Mouse (Mus musculus): ENCODE measurements around the gene Tmem184a. TPM values are rescaled to one million over a fixed set of nuclear protein-coding genes. Genes with fewer than 3 reads are reported as not detected.
A peak's percentile ranks its signal among the peaks of the same experiment; 100 is the strongest.

Gene Tmem184a
- under 1 TPM; 0.08 to 0.54 TPM for total RNA-seq (2021)

DNA sequence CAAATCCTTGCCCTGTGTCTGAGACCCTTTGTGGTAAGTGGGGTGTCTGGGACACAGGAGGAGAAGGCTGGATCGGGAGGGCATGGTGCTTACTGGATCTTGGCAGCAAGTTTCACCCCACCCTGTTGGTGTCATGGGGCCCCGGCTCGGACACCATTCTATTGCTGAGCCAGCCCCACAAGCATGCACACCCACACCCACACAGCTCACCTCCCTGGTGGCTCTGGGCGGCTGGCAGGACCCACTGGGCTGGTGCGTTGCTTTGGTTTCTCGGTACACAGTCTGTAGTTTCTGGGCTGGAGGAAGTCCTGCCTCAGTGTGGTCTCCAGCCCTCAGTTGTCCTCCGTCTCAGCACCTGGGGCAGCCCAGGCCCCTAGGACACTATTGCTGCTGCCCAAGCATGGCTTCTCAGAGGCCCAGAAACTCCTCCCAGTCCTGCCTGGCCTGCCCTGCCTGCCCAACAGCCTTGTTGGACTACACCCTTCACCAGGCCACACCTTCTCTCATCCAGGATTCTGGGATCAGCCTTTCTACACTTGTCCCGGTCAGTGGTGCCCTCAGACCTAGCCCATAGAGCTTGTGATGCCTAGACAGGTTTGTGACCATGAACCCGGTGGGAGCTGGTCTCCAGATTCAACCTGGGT is at the start of gene Tmem184a:
Gene Tmem184a, minus strand, starts transcription at position 380 of the 644 bp plus-strand sequence.
- DNase-seq, result no peak
- intact Hi-C loops (cut with DNase I), result no loop called here

DNA sequence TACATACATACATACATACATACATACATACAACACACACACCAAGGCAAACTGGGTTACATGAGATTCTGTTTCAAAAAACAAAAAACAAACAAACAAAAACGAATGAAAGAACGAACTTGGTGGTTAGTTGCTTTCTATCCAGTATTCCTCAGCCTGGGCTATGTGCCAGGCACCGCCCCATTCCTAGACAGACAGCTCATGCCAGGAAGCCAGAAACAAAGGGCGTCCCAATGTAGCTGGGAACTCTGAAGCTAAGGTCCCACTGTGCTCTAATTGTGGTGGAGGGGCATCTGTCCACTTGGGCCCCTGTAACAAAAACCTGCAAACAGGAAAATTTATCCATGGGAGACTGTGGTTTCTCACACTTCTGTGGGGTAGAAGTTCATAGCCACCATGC is 43.0 kb upstream of the Tmem184a start:
- intact Hi-C loops (cut with DNase I), result no loop called here
- DNase-seq, result peak; percentile 80

DNA sequence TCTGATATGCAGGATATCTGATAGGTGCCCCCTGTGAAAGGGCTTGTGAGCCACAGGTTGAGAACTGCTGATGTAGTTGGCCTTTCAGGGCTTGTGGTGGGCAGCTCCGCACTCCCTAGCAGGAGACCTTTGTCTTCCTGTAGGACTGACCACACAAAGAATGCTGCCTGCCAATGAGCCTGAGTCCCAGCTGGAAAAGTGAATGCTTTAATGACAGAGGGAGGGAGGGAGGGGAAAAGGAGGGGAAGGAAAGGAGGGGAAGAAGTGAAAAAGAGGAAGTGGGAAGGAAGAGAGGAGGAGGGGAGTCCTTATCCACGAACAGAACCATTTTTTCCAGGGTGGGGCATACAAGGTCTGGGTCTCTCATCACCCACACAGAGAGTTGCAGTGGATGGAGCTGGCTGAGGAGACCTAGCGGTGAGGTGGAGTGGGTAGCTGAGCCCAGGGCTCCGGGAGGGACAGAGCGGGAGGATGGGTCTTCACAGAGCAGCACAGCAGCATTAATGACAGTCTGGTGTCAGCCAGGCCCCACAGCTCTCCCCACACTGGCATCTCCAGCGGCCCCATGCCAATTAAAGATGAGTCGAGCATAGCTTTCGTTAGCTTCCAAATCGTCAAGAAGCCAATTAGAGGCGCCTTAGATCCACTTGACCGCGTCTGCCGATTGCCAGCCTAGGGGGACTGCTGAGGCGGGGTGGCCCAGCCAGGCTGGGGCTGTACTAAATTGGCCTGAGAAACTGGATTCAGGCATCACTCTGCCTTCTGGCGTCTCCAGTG is 40.8 kb upstream of the Tmem184a start:
- intact Hi-C loops (cut with DNase I), result no loop called here

GRCm38 (mm10) chr5:139849626-139850320 is 30.1 kb upstream of the Tmem184a start:
- intact Hi-C loops (cut with DNase I), result no loop called here
- peak; percentile 34 for DNase-seq

More for the DNA sequence above, 40.8 kb upstream of the Tmem184a start:
- DNase-seq, result peak; percentile 81

DNA sequence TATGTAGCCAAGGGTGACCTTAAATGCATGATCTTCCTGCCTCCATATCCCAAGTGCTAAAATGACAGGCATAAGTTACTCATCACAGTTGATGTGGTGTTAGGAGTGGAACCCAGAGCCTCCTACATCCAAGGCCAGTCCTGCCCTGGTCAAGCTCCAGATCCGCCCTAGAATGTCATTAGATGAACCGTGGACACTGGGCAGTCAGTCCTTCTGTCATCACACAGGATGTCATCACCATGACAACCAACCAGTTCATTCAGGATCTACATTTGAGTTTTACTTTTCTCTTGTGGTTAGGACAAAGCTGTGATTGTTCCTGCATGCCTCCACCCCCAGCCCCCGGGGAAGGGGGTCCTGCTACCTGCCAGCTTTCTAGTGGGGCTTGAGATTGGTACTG is 19.4 kb upstream of the Tmem184a start:
- DNase-seq, result no peak
- intact Hi-C loops (cut with DNase I), result loop anchor here (5.0 to 10.0 kb wide), 3 partner anchors 453 to 576 kb away; partner anchors contain the start of genes Eif3b and Mrm2

GRCm38 (mm10) chr5:139838476-139838892 is 18.8 kb upstream of the Tmem184a start:
- DNase-seq, result peak; percentile 66
- intact Hi-C loops (cut with DNase I), result loop anchor here (5.0 to 10.0 kb wide), 3 partner anchors 454 to 576 kb away; partner anchors contain the start of genes Eif3b and Mrm2

GRCm38 (mm10) chr5:139835706-139836105 is 16.0 kb upstream of the Tmem184a start:
- DNase-seq, result no peak
- intact Hi-C loops (cut with DNase I), result loop anchor here (5.0 to 10.0 kb wide), 3 partner anchors 457 to 579 kb away; partner anchors contain the start of genes Eif3b and Mrm2

- intact Hi-C loops (cut with DNase I), result loop anchor here (10.0 kb wide), 2 partner anchors 503 to 583 kb away; partner anchors contain the start of genes Eif3b and Mrm2
- DNase-seq, result no peak
Measured at GRCm38 (mm10) chr5:139832125-139832524, 12.4 kb upstream of the Tmem184a start.

DNA sequence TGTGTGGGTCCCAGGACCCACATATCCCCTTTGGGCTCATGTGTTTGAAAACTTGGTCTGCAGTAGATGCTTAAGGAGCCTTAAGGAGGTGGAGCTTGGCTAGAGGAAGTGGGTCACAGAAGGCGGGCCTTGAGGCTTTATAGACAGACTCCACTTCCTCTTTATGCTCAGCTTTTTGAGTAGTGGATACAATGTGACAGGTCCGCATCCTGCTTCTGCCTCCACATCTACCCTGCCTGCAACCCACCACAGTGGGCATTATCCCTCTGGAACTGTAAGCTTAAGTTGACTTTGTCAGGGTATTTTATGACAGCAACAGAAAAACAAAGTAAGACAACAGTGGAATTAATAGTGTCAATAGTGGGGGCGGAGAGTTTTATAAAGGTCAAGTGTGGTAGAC is 11.0 kb upstream of the Tmem184a start:
- intact Hi-C loops (cut with DNase I), result loop anchor here (10.0 kb wide), 2 partner anchors 504 to 584 kb away; partner anchors contain the start of genes Eif3b and Mrm2
- DNase-seq, result no peak

DNA sequence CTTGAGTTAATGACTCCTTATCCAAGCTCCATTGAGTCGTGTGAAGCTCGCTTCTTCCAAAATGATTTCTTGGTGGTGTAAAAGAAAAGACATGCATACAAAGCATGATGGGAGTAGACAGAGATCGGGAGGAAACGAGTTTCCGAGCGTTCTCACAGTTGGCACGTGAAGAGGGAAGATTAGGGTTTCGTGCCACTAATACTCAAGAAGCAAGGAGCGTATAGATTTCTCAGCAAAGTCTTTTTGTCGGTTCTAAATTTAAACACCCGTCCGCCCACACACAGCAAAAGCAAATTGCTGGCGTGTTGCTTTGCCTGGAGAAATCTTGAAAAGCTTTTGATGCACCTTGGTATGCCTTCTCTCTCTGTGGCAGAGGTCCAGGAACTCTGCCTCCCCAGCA is 9.7 kb upstream of the Tmem184a start:
- no peak for DNase-seq
- intact Hi-C loops (cut with DNase I), result no loop called here

GRCm38 (mm10) chr5:139827593-139827992 is 7.9 kb upstream of the Tmem184a start:
- no peak for DNase-seq
- intact Hi-C loops (cut with DNase I), result no loop called here

DNA sequence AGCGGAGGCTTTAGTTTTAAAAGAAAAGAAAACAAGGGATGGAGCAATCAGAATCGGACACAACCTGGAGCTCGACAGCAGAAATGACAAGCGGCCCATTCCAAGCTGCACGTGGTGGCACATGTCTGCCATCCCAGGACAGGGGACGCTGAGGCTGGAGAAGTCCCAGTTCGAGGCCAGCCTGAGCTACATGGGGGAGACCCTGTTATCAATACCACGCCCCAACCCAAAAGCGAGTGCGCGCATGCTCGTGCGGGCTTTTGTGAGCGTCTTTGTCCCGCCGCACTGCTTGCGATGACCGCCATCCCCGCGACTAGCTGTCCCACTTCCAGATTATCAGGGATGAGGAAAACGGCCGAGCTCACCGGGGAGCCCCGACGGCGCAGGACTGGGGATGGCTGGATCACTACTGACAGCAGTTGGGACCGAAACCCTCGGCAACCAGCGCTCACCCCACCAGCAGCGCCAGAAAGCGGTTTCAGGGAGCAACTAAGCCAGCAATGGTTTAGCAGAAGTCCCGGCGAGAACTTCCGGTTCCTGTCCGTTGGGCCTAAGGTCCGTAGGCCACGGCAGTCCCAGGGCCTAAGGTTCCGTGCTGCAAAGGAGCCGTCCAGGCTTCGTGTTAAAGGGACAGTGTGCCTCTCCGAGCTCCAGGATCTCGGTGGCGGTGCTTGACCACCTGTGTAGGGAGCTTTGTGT is 6.8 kb upstream of the Tmem184a start, which contains the start of the genes Gm26938 and Psmg3:
Gene Gm26938, minus strand, starts transcription at position 51 of the 699 bp plus-strand sequence.
Gene Psmg3, minus strand, starts transcription at position 529 of the 699 bp plus-strand sequence.
- DNase-seq, result peak; percentile 82
- intact Hi-C loops (cut with DNase I), result no loop called here

- intact Hi-C loops (cut with DNase I), result no loop called here
- DNase-seq, result no peak
Measured at GRCm38 (mm10) chr5:139825947-139826346, 6.2 kb upstream of the Tmem184a start.

DNA sequence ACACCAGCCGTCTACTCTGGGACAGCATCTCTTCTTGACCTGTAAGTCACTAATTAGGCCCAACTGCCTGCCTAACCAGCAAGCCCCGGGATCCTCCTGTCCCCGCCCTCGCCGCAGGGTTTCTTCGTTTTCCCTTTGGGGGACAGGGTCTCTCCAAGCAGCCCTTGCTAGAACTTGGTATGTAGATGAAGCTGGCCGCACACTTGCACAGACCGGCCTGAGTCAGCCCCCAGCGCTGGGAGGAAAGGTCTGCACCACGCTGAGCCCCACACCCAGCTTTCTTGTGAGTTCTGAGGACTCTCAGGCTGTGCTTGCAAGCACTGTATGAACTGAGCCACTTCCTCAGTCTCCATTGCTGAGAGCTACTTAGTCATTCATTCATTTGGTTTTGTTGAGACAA is 4.8 kb upstream of the Tmem184a start:
- intact Hi-C loops (cut with DNase I), result no loop called here
- no peak for DNase-seq

- intact Hi-C loops (cut with DNase I), result no loop called here
- DNase-seq, result no peak
Measured at GRCm38 (mm10) chr5:139821466-139822459, 2.0 kb upstream of the Tmem184a start.

GRCm38 (mm10) chr5:139818801-139819200 is 916 bp downstream of the Tmem184a start:
- intact Hi-C loops (cut with DNase I), result no loop called here
- no peak for DNase-seq

DNA sequence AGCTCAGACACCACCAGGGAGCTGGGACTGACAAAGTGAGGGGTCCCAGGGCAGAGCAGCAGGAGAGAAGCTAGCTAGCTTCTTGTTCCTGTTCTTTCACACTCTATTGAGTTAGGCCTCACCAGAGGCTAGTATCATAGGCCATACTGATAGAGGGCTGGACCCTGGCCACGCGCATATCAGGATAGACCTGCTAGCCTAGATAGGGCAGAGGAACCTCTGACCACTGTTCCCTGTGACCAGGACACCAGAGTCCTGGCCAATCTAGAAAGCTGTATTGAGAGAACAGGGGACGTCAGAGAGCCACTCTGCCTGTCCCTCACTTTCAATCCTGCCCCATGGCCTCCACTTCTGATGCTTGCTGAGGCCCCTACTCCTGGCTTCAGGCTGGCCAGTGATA is 1.7 kb downstream of the Tmem184a start:
- intact Hi-C loops (cut with DNase I), result no loop called here
- no peak for DNase-seq

DNA sequence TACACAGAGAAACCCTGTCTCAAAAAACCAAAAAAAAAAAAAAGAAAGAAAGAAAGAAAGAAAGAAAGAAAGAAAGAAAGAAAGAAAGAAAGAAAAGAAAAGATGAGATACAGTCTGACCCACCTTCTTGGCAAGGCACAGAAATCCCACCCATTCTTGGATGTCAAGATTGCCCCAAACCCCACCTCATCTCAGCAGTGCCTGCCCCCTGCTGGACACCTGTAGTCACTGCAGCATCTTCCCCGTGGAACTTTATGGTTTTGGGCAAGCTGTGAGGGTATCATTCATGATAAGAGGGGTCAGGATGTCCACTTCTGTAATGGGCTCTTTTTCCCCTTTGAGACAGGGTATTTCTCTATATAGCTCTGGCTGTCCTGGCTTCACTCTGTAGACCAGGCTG is 2.4 kb downstream of the Tmem184a start:
- no peak for DNase-seq
- intact Hi-C loops (cut with DNase I), result no loop called here

DNA sequence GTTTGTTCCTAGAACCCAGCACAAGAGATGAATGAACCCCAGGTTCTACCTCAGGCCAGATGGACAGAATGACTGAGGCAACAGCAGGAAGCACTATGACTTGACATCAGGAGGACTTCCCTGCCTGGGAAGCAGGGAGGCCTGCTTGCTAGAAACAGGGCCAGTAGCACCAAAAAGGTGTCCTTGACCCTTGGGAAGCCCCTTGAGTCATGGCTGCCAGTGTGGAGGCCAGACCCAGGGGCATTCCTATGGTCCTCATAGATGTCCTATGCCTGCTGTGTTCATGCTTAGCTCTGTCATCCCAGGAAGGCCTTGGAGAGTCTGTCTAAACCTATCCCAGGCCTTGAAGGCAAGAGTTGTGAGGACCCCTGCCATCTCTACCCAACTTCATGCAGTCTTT is 3.3 kb downstream of the Tmem184a start:
- intact Hi-C loops (cut with DNase I), result no loop called here

More for the DNA sequence above, 3.3 kb downstream of the Tmem184a start:
- DNase-seq, result no peak

Data from left cerebral cortex, postnatal 4 days (tissue).